Mouse (Mus musculus): ENCODE data around the gene Ppp1r16b. TPM values are rescaled to one million over a fixed set of nuclear protein-coding genes. Genes with fewer than 3 reads are reported as not detected.

Gene Ppp1r16b
- 4.9 and 6.0 TPM in 2 replicates for polyA plus RNA-seq (2014; fragmentation: Nextera tagmentation; extraction: Ambion mirVana)

GRCm38 (mm10) chr2:158665098-158665497, at the start of gene Ppp1r16b:
TSS of gene Ppp1r16b (plus strand) at chr2:158665398.
- no peak within 1 kb of the TSS for H3K9ac ChIP-seq (replicated peaks; ENCODE audit: low read depth, low read length)
- no peak within 1 kb of the TSS for H3K4me2 ChIP-seq (replicated peaks; ENCODE audit: low read depth, low read length)
- H3K27ac ChIP-seq (ENCODE audit: low read length) = no peak within 1 kb of the TSS
- peaks cover 25% of the 10 kb centered on the region for H3K27me3 ChIP-seq (ENCODE audit: control insufficient read depth, insufficient read depth, low read length)
- H3K4me1 ChIP-seq (ENCODE audit: control insufficient read depth, insufficient read depth, low read length) = peaks cover 12% of the 10 kb centered on the region; the same call in 1 of the 2 replicates
- no peak for ATAC-seq (ENCODE audit: insufficient number of reproducible peaks, insufficient read depth, low FRiP score, low read depth)
- no peak within 1 kb of the TSS for H3K4me3 ChIP-seq (ENCODE audit: low read depth, low read length)
- 58% methylated on average over 4 of the region's 4 CpGs for WGBS
- H3K9me3 ChIP-seq (ENCODE audit: control insufficient read depth, low read depth, low read length) = no peaks in the 10 kb centered on the region
- no peaks in the 10 kb centered on the region for H3K36me3 ChIP-seq (ENCODE audit: control insufficient read depth, insufficient read depth, low read length)

- Histone ChIP-seq H3K9me3 (ENCODE audit: control insufficient read depth, low read depth, low read length) (no peaks in the 10 kb centered on the region), H3K36me3 (ENCODE audit: control insufficient read depth, insufficient read depth, low read length) (no peaks in the 10 kb centered on the region), H3K4me1 (ENCODE audit: control insufficient read depth, insufficient read depth, low read length) (0 out of 2 replicates have a peak, but pooled peaks cover 7% of the 10 kb centered on the region), H3K4me3 (ENCODE audit: low read depth, low read length) (no peak overlapping the region), H3K9ac (replicated peaks; ENCODE audit: low read depth, low read length) (no peak overlapping the region), H3K27ac (ENCODE audit: low read length) (no peak overlapping the region), H3K27me3 (ENCODE audit: control insufficient read depth, insufficient read depth, low read length) (peaks cover 73% of the 10 kb centered on the region), H3K4me2 (replicated peaks; ENCODE audit: low read depth, low read length) (no peak overlapping the region)
- 4% methylated on average over 13 of the region's 13 CpGs for WGBS
- no peak for ATAC-seq (ENCODE audit: insufficient number of reproducible peaks, insufficient read depth, low FRiP score, low read depth)
These were observed 49.5 kb upstream of the Ppp1r16b start for GRCm38 (mm10) chr2:158615702-158616101.

GRCm38 (mm10) chr2:158616296-158616695, 48.9 kb upstream of the Ppp1r16b start:
- no peaks in the 10 kb centered on the region for H3K9me3 ChIP-seq (ENCODE audit: control insufficient read depth, low read depth, low read length)
- WGBS = under 1% methylated on average over 12 of the region's 12 CpGs
- H3K4me1 ChIP-seq (ENCODE audit: control insufficient read depth, insufficient read depth, low read length) = 0 out of 2 replicates have a peak, but pooled peaks cover 6% of the 10 kb centered on the region
- no peak overlapping the region for H3K9ac ChIP-seq (replicated peaks; ENCODE audit: low read depth, low read length)
- H3K27me3 ChIP-seq (ENCODE audit: control insufficient read depth, insufficient read depth, low read length) = peaks cover 67% of the 10 kb centered on the region
- no peak for ATAC-seq (ENCODE audit: insufficient number of reproducible peaks, insufficient read depth, low FRiP score, low read depth)
- H3K4me3 ChIP-seq (ENCODE audit: low read depth, low read length) = no peak overlapping the region
- H3K27ac ChIP-seq (ENCODE audit: low read length) = no peak overlapping the region
- no peaks in the 10 kb centered on the region for H3K36me3 ChIP-seq (ENCODE audit: control insufficient read depth, insufficient read depth, low read length)
- no peak overlapping the region for H3K4me2 ChIP-seq (replicated peaks; ENCODE audit: low read depth, low read length)

GRCm38 (mm10) chr2:158616790-158617189, 48.4 kb upstream of the Ppp1r16b start:
- WGBS = 9% methylated on average over 11 of the region's 11 CpGs

GRCm38 (mm10) chr2:158624718-158625222, 40.4 kb upstream of the Ppp1r16b start, which contains the start of gene Actr5:
TSS of gene Actr5 (plus strand) at chr2:158624888.
- Histone ChIP-seq H3K4me1 (ENCODE audit: control insufficient read depth, insufficient read depth, low read length) (peaks cover 4% of the 10 kb centered on the region; the same call in 1 of the 2 replicates), H3K36me3 (ENCODE audit: control insufficient read depth, insufficient read depth, low read length) (peaks cover 14% of the 10 kb centered on the region), H3K4me2 (replicated peaks; ENCODE audit: low read depth, low read length) (peak within 1 kb of the TSS; percentile 43), H3K4me3 (ENCODE audit: low read depth, low read length) (peak within 1 kb of the TSS; percentile 76), H3K27me3 (ENCODE audit: control insufficient read depth, insufficient read depth, low read length) (no peaks in the 10 kb centered on the region), H3K27ac (ENCODE audit: low read length) (peak within 1 kb of the TSS; percentile 86), H3K9me3 (ENCODE audit: control insufficient read depth, low read depth, low read length) (no peaks in the 10 kb centered on the region), H3K9ac (replicated peaks; ENCODE audit: low read depth, low read length) (peak within 1 kb of the TSS; percentile 65)
- WGBS = under 1% methylated on average over 39 of the region's 39 CpGs
- peak; percentile 96 for ATAC-seq (ENCODE audit: insufficient number of reproducible peaks, insufficient read depth, low FRiP score, low read depth)

More at GRCm38 (mm10) chr2:158616790-158617189, 48.4 kb upstream of the Ppp1r16b start:
- H3K27ac ChIP-seq (ENCODE audit: low read length) = no peak overlapping the region
- no peak overlapping the region for H3K4me3 ChIP-seq (ENCODE audit: low read depth, low read length)
- no peaks in the 10 kb centered on the region for H3K36me3 ChIP-seq (ENCODE audit: control insufficient read depth, insufficient read depth, low read length)
- no peak for ATAC-seq (ENCODE audit: insufficient number of reproducible peaks, insufficient read depth, low FRiP score, low read depth)
- no peak overlapping the region for H3K4me2 ChIP-seq (replicated peaks; ENCODE audit: low read depth, low read length)
- no peak overlapping the region for H3K9ac ChIP-seq (replicated peaks; ENCODE audit: low read depth, low read length)
- H3K27me3 ChIP-seq (ENCODE audit: control insufficient read depth, insufficient read depth, low read length) = peaks cover 62% of the 10 kb centered on the region
- 0 out of 2 replicates have a peak, but pooled peaks cover 6% of the 10 kb centered on the region for H3K4me1 ChIP-seq (ENCODE audit: control insufficient read depth, insufficient read depth, low read length)
- no peaks in the 10 kb centered on the region for H3K9me3 ChIP-seq (ENCODE audit: control insufficient read depth, low read depth, low read length)

- Histone ChIP-seq H3K36me3 (ENCODE audit: control insufficient read depth, insufficient read depth, low read length) (peaks cover 15% of the 10 kb centered on the region), H3K4me1 (ENCODE audit: control insufficient read depth, insufficient read depth, low read length) (peaks cover 4% of the 10 kb centered on the region; the same call in 1 of the 2 replicates), H3K27me3 (ENCODE audit: control insufficient read depth, insufficient read depth, low read length) (no peaks in the 10 kb centered on the region), H3K4me3 (ENCODE audit: low read depth, low read length) (peak overlapping the region; percentile 76), H3K9me3 (ENCODE audit: control insufficient read depth, low read depth, low read length) (no peaks in the 10 kb centered on the region), H3K4me2 (replicated peaks; ENCODE audit: low read depth, low read length) (peak overlapping the region; percentile 43), H3K9ac (replicated peaks; ENCODE audit: low read depth, low read length) (peak overlapping the region; percentile 65), H3K27ac (ENCODE audit: low read length) (peak overlapping the region; percentile 86)
- 0 out of 2 replicates have a peak, but pooled peaks have one; percentile 11 for ATAC-seq (ENCODE audit: insufficient number of reproducible peaks, insufficient read depth, low FRiP score, low read depth)
- WGBS = 0% methylated on average over 44 of the region's 44 CpGs
These were observed 40.0 kb upstream of the Ppp1r16b start for GRCm38 (mm10) chr2:158625231-158625630.

- peak overlapping the region; percentile 43 for H3K4me2 ChIP-seq (replicated peaks; ENCODE audit: low read depth, low read length)
- peaks cover 4% of the 10 kb centered on the region; the same call in 1 of the 2 replicates for H3K4me1 ChIP-seq (ENCODE audit: control insufficient read depth, insufficient read depth, low read length)
- 31% methylated on average over 8 of the region's 8 CpGs for WGBS
- peaks cover 15% of the 10 kb centered on the region for H3K36me3 ChIP-seq (ENCODE audit: control insufficient read depth, insufficient read depth, low read length)
- H3K27ac ChIP-seq (ENCODE audit: low read length) = no peak overlapping the region
- no peaks in the 10 kb centered on the region for H3K9me3 ChIP-seq (ENCODE audit: control insufficient read depth, low read depth, low read length)
- no peak for ATAC-seq (ENCODE audit: insufficient number of reproducible peaks, insufficient read depth, low FRiP score, low read depth)
- H3K9ac ChIP-seq (replicated peaks; ENCODE audit: low read depth, low read length) = peak overlapping the region; percentile 65
- H3K27me3 ChIP-seq (ENCODE audit: control insufficient read depth, insufficient read depth, low read length) = no peaks in the 10 kb centered on the region
- peak overlapping the region; percentile 76 for H3K4me3 ChIP-seq (ENCODE audit: low read depth, low read length)
These were observed 39.5 kb upstream of the Ppp1r16b start for GRCm38 (mm10) chr2:158625697-158626096.

GRCm38 (mm10) chr2:158628858-158629257, 36.3 kb upstream of the Ppp1r16b start:
- H3K36me3 ChIP-seq (ENCODE audit: control insufficient read depth, insufficient read depth, low read length) = peaks cover 39% of the 10 kb centered on the region
- WGBS = 69% methylated on average over 3 of the region's 3 CpGs
- H3K4me2 ChIP-seq (replicated peaks; ENCODE audit: low read depth, low read length) = no peak overlapping the region
- no peak overlapping the region for H3K9ac ChIP-seq (replicated peaks; ENCODE audit: low read depth, low read length)
- no peaks in the 10 kb centered on the region for H3K9me3 ChIP-seq (ENCODE audit: control insufficient read depth, low read depth, low read length)
- peaks cover 4% of the 10 kb centered on the region; the same call in 1 of the 2 replicates for H3K4me1 ChIP-seq (ENCODE audit: control insufficient read depth, insufficient read depth, low read length)
- no peaks in the 10 kb centered on the region for H3K27me3 ChIP-seq (ENCODE audit: control insufficient read depth, insufficient read depth, low read length)
- no peak overlapping the region for H3K4me3 ChIP-seq (ENCODE audit: low read depth, low read length)
- ATAC-seq (ENCODE audit: insufficient number of reproducible peaks, insufficient read depth, low FRiP score, low read depth) = no peak
- no peak overlapping the region for H3K27ac ChIP-seq (ENCODE audit: low read length)

Data from stomach, embryonic 14.5 days (tissue).